Mouse (Mus musculus) mouse embryonic stem cell (cell line): Measurements from ENCODE around the gene Kdm5d.

Source experiments
- in situ Hi-C, 2 experiments: fragments of 300-500 bp; cut with MboI; formaldehyde crosslinking; loops; 1 replicate in 1 of 2; 3 replicates in 1 of 2; pipeline ENCODE4 v1.14.3; 2019 to 2020; ENCODE audit warnings: low sequenced_read_pairs in 2 of 2, low pct_unique_long_range_greater_than_20kb in 1 of 2, mixed read lengths in 1 of 2; ENCODE audit not compliant: unreplicated experiment in 1 of 2

Kdm5d gene

GRCm38 (mm10) chrY:897393-898227 is at the start of gene Kdm5d:
Gene Kdm5d (plus strand): TSS chrY:897788.
- in situ Hi-C loops = loop anchor here in 1 of 2 experiments (10.0 to 25.0 kb wide), 3 partner anchors 47 to 315 kb away; partner anchors contain the start of gene Zfy1

GRCm38 (mm10) chrY:872404-872803 is 25.2 kb upstream of the Kdm5d start:
- in situ Hi-C loops = no loop called here

DNA sequence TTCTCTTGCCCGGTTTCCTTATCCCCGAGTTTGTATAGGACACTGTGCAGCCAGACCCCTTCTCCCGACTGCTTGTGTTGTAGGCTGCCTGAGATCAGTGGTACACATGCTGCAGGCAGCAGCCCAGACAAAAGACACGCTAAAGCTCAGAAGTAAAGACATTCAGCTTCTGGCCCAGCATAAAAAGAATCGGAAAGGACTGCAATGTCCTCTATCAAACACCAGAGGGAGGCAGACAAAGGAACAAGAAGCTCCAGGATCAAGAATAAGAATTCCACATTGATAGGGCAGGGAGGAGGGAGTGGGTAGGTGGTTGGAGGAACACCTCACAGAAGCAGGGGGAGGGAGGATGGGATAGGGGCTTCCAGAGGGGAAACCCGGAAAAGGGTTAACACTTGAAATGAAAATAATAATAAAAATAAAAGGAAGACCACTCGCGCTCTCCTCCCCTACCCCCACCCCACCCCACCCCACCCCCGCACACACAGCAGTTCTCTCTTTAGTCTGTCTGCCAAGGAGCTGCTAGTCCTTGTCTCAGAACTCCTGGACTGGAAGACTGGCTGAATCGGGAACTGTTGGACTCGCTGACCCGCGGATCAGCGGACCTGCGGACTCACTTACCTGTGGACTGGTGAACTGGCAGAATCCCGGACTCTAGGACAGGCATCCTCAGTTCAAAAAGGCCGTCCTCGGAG is 24.6 kb upstream of the Kdm5d start:
- in situ Hi-C loops = no loop called here
